ENCODE assay signal across 9 mouse cellular contexts in genomic region chr12:52132256-52132655, GRCm38 (mm10). TPM values are rescaled to one million over a fixed set of nuclear protein-coding genes. Genes with fewer than 3 reads are reported as not detected.
DNase-seq lines count a peak whose midpoint lies in the region; TF ChIP-seq lines count a peak whose summit lies in the region.
"Had no signal": no experiment of that assay in that cellular context is flagged by ENCODE, and none has a peak within 500 bp of the region (broad histone marks: within the 10 kb centered on the region; RNA-seq: fewer than 3 reads in every experiment).

No protein-coding gene starts in this region.

- TF ChIP-seq CTCF in layer of hippocampus, adult 2 months (conservative IDR thresholded peaks at IDR 0.05): no peak

- peak overlapping the region; percentile 3; the same call in 1 of the 2 replicates for H3K4me3 ChIP-seq in layer of hippocampus, adult 2 months
- H3K4me3 ChIP-seq: megakaryocyte, embryonic 14.5 days had no signal

- H3K27ac ChIP-seq in layer of hippocampus, adult 2 months: no peak overlapping the region

- DNase-seq in layer of hippocampus, adult 2 months (ENCODE audit: low spot score in 2 of 2): no peak
- DNase-seq in layer of hippocampus, adult 9-10 months (ENCODE audit: low spot score): no peak
- peak; percentile 75 for DNase-seq in embryo, embryonic 10.5 days (ENCODE audit: low spot score)
- peak; percentile 21 to 30 for DNase-seq in heart, postnatal 10 days
- DNase-seq in kidney, postnatal 4 days: peak; percentile 57 to 64
- DNase-seq in retina, embryonic 14.5 days (ENCODE audit: low spot score): peak; percentile 39
- DNase-seq in thymus, postnatal 25 days: no peak
- DNase-seq in spleen, adult 12 weeks (ENCODE audit: low spot score): no peak

- intact Hi-C loops in heart, postnatal 10 days (cut with DNase I): no loop called here

RNA-seq across cellular contexts. Expression of gene Nubpl, which starts 34.7 kb away (rescaled TPM):
- 1 to 10 TPM; 5.2 to 5.7 TPM for total RNA-seq in layer of hippocampus, adult 2 months (2021)
- 1 to 10 TPM; 7.1 to 7.8 TPM for total RNA-seq in heart, postnatal 10 days (2021)

Comparison
In these comparisons a context has a peak if more than half of its experiments do, and no peak if none do; other contexts are left out.
1. DNase-seq: peak in embryo, embryonic 10.5 days (single experiment), heart, postnatal 10 days (2 of 2), kidney, postnatal 4 days (2 of 2) and retina, embryonic 14.5 days (single experiment); none in layer of hippocampus, adult 2 months (0 of 2), layer of hippocampus, adult 9-10 months (single experiment), thymus, postnatal 25 days (single experiment) and spleen, adult 12 weeks (single experiment).